Mouse (Mus musculus) cortical plate, adult 2 months (tissue): Measurements from ENCODE around the gene Cadps2. TPM values are rescaled to one million over a fixed set of nuclear protein-coding genes. Genes with fewer than 3 reads are reported as not detected.

Source experiments
- H3K27ac ChIP-seq: fragments of 200-500 bp; 2 replicates; pipeline ENCODE4 v1.5.1; 2012; ENCODE audit warnings: low read length, control low read depth, inconsistent platforms; ENCODE audit not compliant: insufficient read depth
- H3K4me1 ChIP-seq: fragments of 200-500 bp; 2 replicates; pipeline ENCODE4 v1.6.1; 2011; ENCODE audit warnings: low read length; ENCODE audit not compliant: control insufficient read depth, insufficient read depth
- H3K4me3 ChIP-seq: fragments of 200-500 bp; 2 replicates; pipeline ENCODE4 v1.5.1; 2011; ENCODE audit warnings: mild to moderate bottlenecking, low read length, control low read depth; ENCODE audit not compliant: insufficient read depth
- CTCF ChIP-seq: fragments of 200-500 bp; IDR thresholded peaks from 2 replicates; pipeline ENCODE4 v1.5.1; 2011; ENCODE audit warnings: mild to moderate bottlenecking, control low read depth, low read length; ENCODE audit not compliant: insufficient read depth; ENCODE audit errors: extremely low read depth
- POLR2A ChIP-seq: fragments of 200-500 bp; IDR thresholded peaks from 2 replicates; pipeline ENCODE4 v1.6.1; 2011; ENCODE audit warnings: mild to moderate bottlenecking, low read length, control low read depth; ENCODE audit not compliant: insufficient read depth; ENCODE audit errors: extremely low read depth
- polyA plus RNA-seq: library from polyadenylated mRNA; depleted of rRNA; stranded (reverse); fragments of >200 nt; gene quantifications from 2 replicates; pipeline ENCODE4 v1.2.3, GENCODE M21; 2012

The Cadps2 gene
- polyA plus RNA-seq, 1 experiment: 40.9 TPM

- no peaks in the 10 kb centered on the region; the same call in 1 of the 2 replicates for H3K4me1 ChIP-seq
- H3K4me3 ChIP-seq: no peak overlapping the region
- no peak overlapping the region for H3K27ac ChIP-seq
- no peak for TF ChIP-seq CTCF
- TF ChIP-seq POLR2A: no peak
These were observed 118.8 kb downstream of the Cadps2 start for GRCm38 (mm10) chr6:23720401-23720800.

- Histone ChIP-seq H3K4me1 (peaks cover 1% of the 10 kb centered on the region; the same call in 1 of the 2 replicates), H3K27ac (no peak overlapping the region), H3K4me3 (no peak overlapping the region)
- TF ChIP-seq POLR2A: no peak
- no peak for TF ChIP-seq CTCF
These were observed 131.7 kb downstream of the Cadps2 start for GRCm38 (mm10) chr6:23707506-23707905.

- no peak for TF ChIP-seq POLR2A
- no peak for TF ChIP-seq CTCF
- H3K4me3 ChIP-seq: no peak overlapping the region
- H3K27ac ChIP-seq: no peak overlapping the region
- peaks cover 1% of the 10 kb centered on the region; the same call in 1 of the 2 replicates for H3K4me1 ChIP-seq
These were observed 138.3 kb downstream of the Cadps2 start for GRCm38 (mm10) chr6:23700879-23701278.

GRCm38 (mm10) chr6:23678172-23678571, 161.0 kb downstream of the Cadps2 start:
- TF ChIP-seq POLR2A (no peak), CTCF (no peak)
- Histone ChIP-seq H3K4me1 (no peaks in the 10 kb centered on the region), H3K4me3 (no peak overlapping the region), H3K27ac (no peak overlapping the region)

- H3K4me1 ChIP-seq: no peaks in the 10 kb centered on the region
- no peak for TF ChIP-seq POLR2A
- no peak within 1 kb of the TSS for H3K27ac ChIP-seq
- no peak within 1 kb of the TSS for H3K4me3 ChIP-seq
These were observed 184.2 kb downstream of the Cadps2 start, which contains the start of gene Rnf148 for GRCm38 (mm10) chr6:23655036-23655435. Gene Rnf148, minus strand, starts transcription at chr6:23655136.

- Histone ChIP-seq H3K4me1 (no peaks in the 10 kb centered on the region), H3K27ac (no peak within 1 kb of the TSS), H3K4me3 (no peak within 1 kb of the TSS)
- no peak for TF ChIP-seq POLR2A
- no peak for TF ChIP-seq CTCF
These were observed 189.0 kb downstream of the Cadps2 start, which contains the start of gene Rnf133 for GRCm38 (mm10) chr6:23650205-23650604. Gene Rnf133, minus strand, starts transcription at chr6:23650305.

GRCm38 (mm10) chr6:23648732-23649131, 190.5 kb downstream of the Cadps2 start:
- Histone ChIP-seq H3K4me3 (no peak overlapping the region), H3K4me1 (no peaks in the 10 kb centered on the region), H3K27ac (no peak overlapping the region)
- TF ChIP-seq POLR2A (no peak), CTCF (no peak)

GRCm38 (mm10) chr6:23647627-23648247, 191.5 kb downstream of the Cadps2 start:
- Histone ChIP-seq H3K27ac (no peak overlapping the region), H3K4me1 (no peaks in the 10 kb centered on the region), H3K4me3 (no peak overlapping the region)
- no peak for TF ChIP-seq CTCF
- no peak for TF ChIP-seq POLR2A

GRCm38 (mm10) chr6:23637081-23637480, 202.1 kb downstream of the Cadps2 start:
- H3K4me3 ChIP-seq: no peak overlapping the region
- TF ChIP-seq POLR2A (no peak), CTCF (no peak)
- no peaks in the 10 kb centered on the region for H3K4me1 ChIP-seq
- no peak overlapping the region for H3K27ac ChIP-seq

- H3K27ac ChIP-seq: no peak overlapping the region
- H3K4me1 ChIP-seq: no peaks in the 10 kb centered on the region
- no peak overlapping the region for H3K4me3 ChIP-seq
- TF ChIP-seq POLR2A (no peak), CTCF (no peak)
These were observed 204.0 kb downstream of the Cadps2 start for GRCm38 (mm10) chr6:23635208-23635607.

- Histone ChIP-seq H3K27ac (no peak overlapping the region), H3K4me3 (no peak overlapping the region), H3K4me1 (no peaks in the 10 kb centered on the region)
- TF ChIP-seq CTCF: no peak
- no peak for TF ChIP-seq POLR2A
These were observed 205.2 kb downstream of the Cadps2 start for GRCm38 (mm10) chr6:23634016-23634415.
